Mouse (Mus musculus): ENCODE data around the gene Mettl15. TPM values are rescaled to one million over a fixed set of nuclear protein-coding genes. Genes with fewer than 3 reads are reported as not detected.
"Not testable (repeated sequence)": the region's sequence is repeated elsewhere in the genome, so short reads cannot be mapped to it uniquely, and the experiment has no call there.

The Mettl15 gene
- polyA plus RNA-seq, 1 experiment from 2014 or later = 9.7 TPM

DNA sequence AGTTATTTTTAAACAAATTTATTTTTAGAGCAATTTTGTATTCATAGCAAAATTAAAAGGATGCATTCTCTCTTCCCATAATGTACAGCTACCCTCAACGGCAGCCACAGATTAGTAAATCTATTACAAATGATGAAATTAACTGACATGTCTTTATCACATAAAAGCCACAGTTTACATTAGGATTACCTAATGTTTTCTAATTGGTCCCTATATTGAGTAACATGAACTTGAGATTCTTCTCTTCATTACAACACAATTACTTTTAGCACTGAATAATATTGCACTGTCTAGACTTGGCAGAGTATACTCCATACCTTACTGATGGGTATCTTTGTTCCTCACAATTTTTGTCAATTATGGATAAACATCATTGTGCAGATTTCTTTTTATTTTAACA lies 17.8 kb downstream of the Mettl15 start:
- H3K27ac ChIP-seq = no peak overlapping the region
- H3K4me2 ChIP-seq (replicated peaks) = no peak overlapping the region
- ATAC-seq (ENCODE audit: low FRiP score, low read depth) = no peak
- H3K9ac ChIP-seq = no peak overlapping the region
- 84% methylated on average over 1 of the region's 1 CpGs for WGBS
- H3K27me3 ChIP-seq = no peaks in the 10 kb centered on the region
- no peaks in the 10 kb centered on the region for H3K4me1 ChIP-seq
- no peaks in the 10 kb centered on the region for H3K36me3 ChIP-seq
- H3K4me3 ChIP-seq = no peak overlapping the region
- no peaks in the 10 kb centered on the region for H3K9me3 ChIP-seq

DNA sequence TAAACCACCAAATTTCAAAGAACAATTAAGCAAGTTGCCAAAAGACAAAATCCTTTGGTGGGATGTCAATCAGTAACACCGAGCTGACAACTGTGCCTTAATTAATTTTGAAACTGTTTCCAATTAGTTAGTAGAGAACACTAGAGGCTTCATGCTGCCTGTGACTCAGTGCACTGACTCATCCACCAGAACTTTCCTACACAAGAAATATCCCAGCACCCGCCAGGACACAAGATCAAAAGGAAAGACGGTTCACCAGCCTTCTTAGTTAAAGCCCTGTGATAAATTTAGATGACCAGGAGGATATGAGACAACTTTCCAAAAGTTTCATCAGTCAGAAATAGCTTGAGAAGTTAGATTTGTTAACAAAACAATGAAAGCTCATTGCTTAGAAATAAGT lies 38.6 kb downstream of the Mettl15 start:
- Histone ChIP-seq H3K9ac (no peak overlapping the region), H3K4me1 (no peaks in the 10 kb centered on the region), H3K27ac (no peak overlapping the region), H3K4me2 (replicated peaks) (no peak overlapping the region), H3K4me3 (no peak overlapping the region), H3K36me3 (no peaks in the 10 kb centered on the region), H3K27me3 (no peaks in the 10 kb centered on the region), H3K9me3 (no peaks in the 10 kb centered on the region)
- no peak for ATAC-seq (ENCODE audit: low FRiP score, low read depth)
- 25% methylated on average over 3 of the region's 3 CpGs for whole genome bisulfite sequencing

DNA sequence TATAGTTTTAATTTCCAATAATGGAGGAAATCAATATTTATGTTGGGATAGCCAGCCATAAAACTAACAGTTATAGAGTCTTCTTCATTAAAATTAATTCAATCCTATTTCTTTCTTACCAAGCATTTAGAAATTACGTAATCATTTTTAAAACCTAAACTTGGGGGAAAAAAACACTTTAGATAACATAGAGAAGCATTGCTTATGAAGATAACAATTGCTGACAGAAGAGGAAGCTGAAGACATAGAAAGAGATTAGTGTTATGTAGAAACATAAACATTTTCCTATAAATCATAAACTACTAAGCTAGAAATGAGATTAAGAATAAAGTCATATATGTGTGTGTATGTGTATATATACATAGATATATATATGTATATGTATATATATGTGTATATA lies 44.8 kb downstream of the Mettl15 start:
- H3K9ac ChIP-seq = no peak overlapping the region
- WGBS = 95% methylated on average over 1 of the region's 1 CpGs
- no peaks in the 10 kb centered on the region for H3K27me3 ChIP-seq
- H3K9me3 ChIP-seq = no peaks in the 10 kb centered on the region
- H3K4me2 ChIP-seq (replicated peaks) = no peak overlapping the region
- no peak overlapping the region for H3K27ac ChIP-seq
- H3K4me1 ChIP-seq = no peaks in the 10 kb centered on the region
- ATAC-seq (ENCODE audit: low FRiP score, low read depth) = no peak
- H3K4me3 ChIP-seq = no peak overlapping the region
- no peaks in the 10 kb centered on the region for H3K36me3 ChIP-seq

DNA sequence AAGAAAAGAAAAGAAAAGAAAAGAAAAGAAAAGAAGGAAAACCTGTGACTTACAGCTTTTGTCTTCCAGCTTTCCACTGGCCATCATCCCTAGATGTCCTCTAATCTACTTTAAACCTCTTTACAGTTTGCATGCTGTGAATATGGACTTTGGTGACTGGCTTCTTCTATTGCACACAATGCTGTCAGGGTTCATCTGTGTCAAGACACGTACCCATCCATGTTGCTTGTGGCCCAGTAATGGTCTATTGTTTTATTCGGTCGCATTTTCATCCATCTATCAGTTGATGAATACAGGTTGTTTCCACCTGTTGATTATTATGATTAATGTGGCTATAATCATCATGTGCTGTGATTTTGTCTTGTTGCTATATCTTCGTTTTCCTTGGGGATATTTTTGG lies 46.7 kb downstream of the Mettl15 start:
- no peak overlapping the region for H3K9ac ChIP-seq
- no peak overlapping the region for H3K27ac ChIP-seq
- no peaks in the 10 kb centered on the region for H3K9me3 ChIP-seq
- no peaks in the 10 kb centered on the region for H3K27me3 ChIP-seq
- H3K4me3 ChIP-seq = no peak overlapping the region
- WGBS = 81% methylated on average over 4 of the region's 4 CpGs
- ATAC-seq (ENCODE audit: low FRiP score, low read depth) = no peak
- H3K36me3 ChIP-seq = no peaks in the 10 kb centered on the region
- no peaks in the 10 kb centered on the region for H3K4me1 ChIP-seq
- H3K4me2 ChIP-seq (replicated peaks) = no peak overlapping the region

DNA sequence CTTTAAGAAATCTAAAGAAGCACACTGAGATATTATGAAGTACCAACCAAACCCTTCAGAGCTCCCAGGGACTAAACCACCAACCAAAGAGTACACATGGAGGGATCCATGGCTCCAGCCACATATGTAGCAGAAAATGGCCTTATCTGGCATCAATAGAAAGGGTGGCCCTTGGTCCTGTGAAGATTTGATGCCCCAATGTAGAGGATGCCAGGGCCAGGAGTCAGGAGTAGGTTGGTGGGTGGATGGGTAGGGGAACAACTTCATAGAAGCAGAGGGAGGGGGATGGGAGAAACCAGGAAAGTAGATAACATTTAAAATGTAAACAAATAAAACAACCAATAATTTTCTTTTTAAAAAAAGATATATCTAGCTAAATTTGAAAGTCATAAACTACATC lies 50.1 kb downstream of the Mettl15 start:
- Histone ChIP-seq H3K36me3 (no peaks in the 10 kb centered on the region), H3K27me3 (no peaks in the 10 kb centered on the region), H3K4me1 (no peaks in the 10 kb centered on the region), H3K9ac (no peak overlapping the region), H3K4me2 (replicated peaks) (no peak overlapping the region), H3K27ac (no peak overlapping the region), H3K9me3 (no peaks in the 10 kb centered on the region), H3K4me3 (no peak overlapping the region)
- ATAC-seq (ENCODE audit: low FRiP score, low read depth) = no peak

DNA sequence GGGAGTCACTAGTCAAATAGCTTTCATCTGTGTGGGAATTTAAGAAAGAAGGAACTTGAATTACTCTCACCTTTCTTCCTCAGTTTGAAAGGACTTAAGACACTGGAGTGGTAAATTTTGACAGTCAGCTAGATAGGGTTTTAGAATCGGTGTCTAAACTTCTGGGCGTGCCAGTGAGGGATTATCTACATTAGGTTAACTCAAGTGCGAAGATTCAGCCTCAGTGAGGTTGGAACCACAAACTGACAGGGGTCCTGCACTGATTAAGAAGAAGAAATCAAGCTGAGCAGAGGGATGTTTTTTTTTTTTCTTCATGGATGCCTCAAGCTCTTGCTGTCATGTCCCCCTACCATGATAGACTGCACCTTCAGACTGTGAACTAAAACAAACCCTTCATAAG lies 53.4 kb downstream of the Mettl15 start:
- H3K27me3 ChIP-seq = no peaks in the 10 kb centered on the region
- H3K9me3 ChIP-seq = no peaks in the 10 kb centered on the region
- no peaks in the 10 kb centered on the region for H3K4me1 ChIP-seq
- H3K4me2 ChIP-seq (replicated peaks) = no peak overlapping the region
- H3K36me3 ChIP-seq = no peaks in the 10 kb centered on the region
- 87% methylated on average over 3 of the region's 3 CpGs for WGBS
- H3K9ac ChIP-seq = no peak overlapping the region
- ATAC-seq (ENCODE audit: low FRiP score, low read depth) = no peak
- no peak overlapping the region for H3K4me3 ChIP-seq
- no peak overlapping the region for H3K27ac ChIP-seq

DNA sequence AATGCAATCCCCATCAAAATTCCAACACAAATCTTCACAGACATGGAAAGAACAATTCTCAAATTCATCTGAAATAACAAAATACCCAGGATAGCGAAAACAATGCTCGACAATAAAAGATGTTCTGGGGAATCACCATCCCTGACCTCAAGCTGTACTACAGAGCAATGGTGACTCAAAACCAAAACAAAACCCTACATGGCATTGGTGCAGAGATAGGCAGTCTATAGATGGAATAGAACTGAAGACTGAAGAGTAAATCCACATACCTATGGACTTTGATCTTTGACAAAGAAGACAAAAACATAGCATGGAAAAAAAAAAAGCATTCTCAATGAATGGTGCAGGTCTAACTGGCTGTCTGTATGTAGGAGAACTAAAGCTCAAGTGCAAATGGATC lies 59.1 kb downstream of the Mettl15 start:
- Histone ChIP-seq H3K36me3 (no peaks in the 10 kb centered on the region), H3K27me3 (no peaks in the 10 kb centered on the region), H3K4me1 (no peaks in the 10 kb centered on the region), H3K4me2 (replicated peaks) (no peak overlapping the region), H3K27ac (no peak overlapping the region), H3K4me3 (no peak overlapping the region), H3K9me3 (no peaks in the 10 kb centered on the region), H3K9ac (no peak overlapping the region)
- WGBS = 95% methylated on average over 2 of the region's 2 CpGs
- ATAC-seq (ENCODE audit: low FRiP score, low read depth) = no peak

DNA sequence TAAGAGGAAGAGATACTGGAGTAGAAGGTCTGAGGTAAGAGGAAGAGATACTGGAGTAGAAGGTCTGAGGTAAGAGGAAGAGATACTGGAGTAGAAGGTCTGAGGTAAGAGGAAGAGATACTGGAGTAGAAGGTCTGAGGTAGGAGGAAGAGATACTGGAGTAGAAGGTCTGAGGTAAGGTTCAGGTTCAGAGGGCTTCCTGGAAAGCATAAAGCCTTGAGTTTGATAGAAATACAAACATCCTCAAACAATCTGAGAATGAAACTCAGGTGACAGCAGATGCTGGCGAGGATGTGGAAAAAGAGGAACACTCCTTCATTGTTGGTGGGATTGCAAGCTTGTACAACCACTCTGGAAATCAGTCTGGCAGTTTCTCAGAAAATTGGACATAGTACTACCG lies 63.9 kb downstream of the Mettl15 start:
- not testable (repeated sequence) for H3K9ac ChIP-seq; H3K4me2 ChIP-seq (replicated peaks); H3K4me1 ChIP-seq; H3K27ac ChIP-seq; ATAC-seq (ENCODE audit: low FRiP score, low read depth); H3K9me3 ChIP-seq; H3K27me3 ChIP-seq; H3K4me3 ChIP-seq; H3K36me3 ChIP-seq
- 90% methylated on average over 2 of the region's 2 CpGs for whole genome bisulfite sequencing

DNA sequence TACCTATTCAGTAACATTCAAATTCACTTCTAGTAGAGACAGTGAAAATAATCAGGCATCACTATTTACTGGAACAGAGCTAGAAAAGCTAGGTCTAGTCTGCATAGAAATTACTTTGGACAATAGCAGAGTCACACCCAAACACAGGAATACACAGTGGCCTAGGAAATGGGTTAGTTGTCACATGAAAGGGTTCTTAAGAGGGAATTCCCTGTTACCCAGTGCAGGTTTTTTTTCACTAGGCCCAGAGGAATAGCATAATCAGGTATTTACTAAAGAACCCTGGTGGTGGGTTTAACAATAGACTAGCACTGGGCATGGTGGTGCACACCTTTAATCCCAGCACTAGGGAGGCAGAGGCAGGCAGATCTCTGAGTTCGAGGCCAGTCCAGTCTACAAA lies 69.9 kb downstream of the Mettl15 start:
- H3K36me3 ChIP-seq; H3K4me1 ChIP-seq; H3K9ac ChIP-seq; H3K27ac ChIP-seq; H3K9me3 ChIP-seq; H3K4me2 ChIP-seq (replicated peaks); ATAC-seq (ENCODE audit: low FRiP score, low read depth); H3K4me3 ChIP-seq; H3K27me3 ChIP-seq: not testable (repeated sequence)
- WGBS = 100% methylated on average over 1 of the region's 1 CpGs

GRCm38 (mm10) chr2:109208032-109208431 lies 72.5 kb downstream of the Mettl15 start:
- Histone ChIP-seq H3K27ac (no peak overlapping the region), H3K4me2 (replicated peaks) (no peak overlapping the region), H3K9ac (no peak overlapping the region), H3K9me3 (no peaks in the 10 kb centered on the region), H3K4me3 (no peak overlapping the region), H3K36me3 (no peaks in the 10 kb centered on the region), H3K27me3 (no peaks in the 10 kb centered on the region), H3K4me1 (no peaks in the 10 kb centered on the region)
- 70% methylated on average over 2 of the region's 2 CpGs for WGBS
- no peak for ATAC-seq (ENCODE audit: low FRiP score, low read depth)

DNA sequence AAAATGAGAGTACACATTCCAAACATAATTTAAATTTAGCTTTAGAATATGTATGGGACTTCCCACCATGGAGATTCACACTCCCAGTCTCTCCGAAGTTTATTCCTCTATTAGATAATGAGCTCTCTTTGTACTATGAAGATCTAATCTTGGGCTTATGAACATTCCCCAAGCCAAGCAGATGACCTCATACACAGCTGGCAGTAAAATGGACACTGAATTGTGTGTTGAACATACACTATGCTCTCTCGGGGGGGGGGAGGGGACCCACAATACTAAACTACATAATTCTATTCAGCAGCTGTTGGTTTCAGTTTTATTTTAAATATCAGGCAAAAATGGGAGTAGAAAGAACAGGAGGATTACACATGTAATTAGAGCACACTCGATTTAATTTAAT lies 97.6 kb downstream of the Mettl15 start:
- no peak for ATAC-seq (ENCODE audit: low FRiP score, low read depth)
- H3K4me1 ChIP-seq = no peaks in the 10 kb centered on the region
- no peak overlapping the region for H3K4me2 ChIP-seq (replicated peaks)
- 74% methylated on average over 3 of the region's 3 CpGs for WGBS
- H3K27me3 ChIP-seq = no peaks in the 10 kb centered on the region
- H3K9me3 ChIP-seq = no peaks in the 10 kb centered on the region
- no peak overlapping the region for H3K9ac ChIP-seq
- no peak overlapping the region for H3K27ac ChIP-seq
- H3K36me3 ChIP-seq = no peaks in the 10 kb centered on the region
- H3K4me3 ChIP-seq = no peak overlapping the region

DNA sequence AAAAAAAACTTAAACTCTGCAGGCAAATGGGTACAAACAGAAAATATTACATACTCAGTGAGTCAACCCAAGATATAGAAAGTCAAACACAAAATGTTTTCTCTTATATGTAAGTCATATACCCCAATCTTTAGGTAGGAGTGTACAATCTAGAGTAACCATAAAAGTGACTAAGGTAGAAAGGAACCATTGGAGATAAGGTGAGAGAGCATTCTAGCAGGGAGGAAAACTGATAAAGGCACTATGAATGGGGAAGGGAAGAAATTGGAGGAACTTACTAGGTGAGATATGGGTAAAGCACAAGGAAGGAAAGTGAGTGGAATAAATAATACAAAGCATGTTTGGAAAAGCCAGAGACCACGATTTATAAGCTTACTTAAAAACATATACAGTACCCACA lies 122.0 kb downstream of the Mettl15 start:
- no peak overlapping the region for H3K4me2 ChIP-seq (replicated peaks)
- WGBS = 57% methylated on average over 1 of the region's 1 CpGs
- H3K9ac ChIP-seq = no peak overlapping the region
- H3K4me1 ChIP-seq = no peaks in the 10 kb centered on the region
- no peak overlapping the region for H3K27ac ChIP-seq
- no peaks in the 10 kb centered on the region for H3K9me3 ChIP-seq
- no peak for ATAC-seq (ENCODE audit: low FRiP score, low read depth)
- no peaks in the 10 kb centered on the region for H3K27me3 ChIP-seq
- no peaks in the 10 kb centered on the region for H3K36me3 ChIP-seq
- H3K4me3 ChIP-seq = no peak overlapping the region

- Histone ChIP-seq H3K27me3 (no peaks in the 10 kb centered on the region), H3K36me3 (no peaks in the 10 kb centered on the region), H3K4me1 (no peaks in the 10 kb centered on the region), H3K4me3 (no peak overlapping the region), H3K9me3 (no peaks in the 10 kb centered on the region), H3K27ac (no peak overlapping the region), H3K4me2 (replicated peaks) (no peak overlapping the region), H3K9ac (no peak overlapping the region)
- WGBS = 75% methylated on average over 1 of the region's 1 CpGs
- no peak for ATAC-seq (ENCODE audit: low FRiP score, low read depth)
These were observed 124.4 kb downstream of the Mettl15 start for GRCm38 (mm10) chr2:109156131-109156530.
